ENCODE assay signal across 1 mouse cellular context in the genomic region with DNA sequence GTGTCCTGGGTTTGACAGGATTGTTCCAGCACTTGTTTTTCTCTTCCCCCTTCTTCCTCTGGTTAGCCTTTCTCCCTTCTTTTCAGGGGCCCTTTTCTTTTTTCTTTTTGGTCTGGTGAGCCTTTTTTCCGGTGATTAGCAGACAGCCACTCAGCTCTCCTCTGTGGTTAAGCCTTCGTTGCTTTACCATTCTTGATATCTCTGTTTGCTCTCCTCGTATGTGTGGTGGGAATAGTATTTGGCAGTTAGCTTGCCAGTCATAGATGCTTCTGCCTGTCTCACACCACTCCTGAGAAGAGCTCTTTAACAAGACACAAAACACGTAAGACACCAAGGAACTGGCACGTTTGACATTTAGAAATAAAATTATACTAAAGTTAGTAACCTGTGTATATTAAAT.
TF ChIP-seq lines count a peak whose summit lies in the region.

No protein-coding gene starts in this region.

TF ChIP-seq in MEL, 35 proteins besides CTCF, POLR2A, EP300 and RAD21:
- TF ChIP-seq CHD1 (IDR thresholded peaks at IDR 0.05; ENCODE audit: low read depth, low read length): no peak
- TF ChIP-seq TBP (IDR thresholded peaks at IDR 0.05; ENCODE audit: low read depth, low read length): peak; percentile 67
